Mouse (Mus musculus): Measurements from ENCODE around the gene Bst1.

GRCm38 (mm10) chr5:43836590-43836989 lies 17.9 kb downstream of the Bst1 start:
- peak; percentile 49 for TF ChIP-seq CTCF (IDR thresholded peaks at IDR 0.05; ENCODE audit: low read depth)
- TF ChIP-seq EP300 (optimal IDR thresholded peaks at IDR 0.05): no peak

Measured in stomach, postnatal 0 days (tissue).